Mouse (Mus musculus) lung, adult 2 months (tissue): ENCODE data around the gene Synpr.

Experiments used
- CTCF ChIP-seq: fragments of 200-500 bp; IDR thresholded peaks from 2 replicates; pipeline ENCODE4 v1.5.1; 2011; ENCODE audit warnings: mild to moderate bottlenecking, low read length, control low read depth; ENCODE audit not compliant: insufficient read depth
- POLR2A ChIP-seq: fragments of 200-500 bp; IDR thresholded peaks from 2 replicates; pipeline ENCODE4 v1.6.1; 2011; ENCODE audit warnings: low read depth, mild to moderate bottlenecking, control low read depth, low read length, borderline replicate concordance; ENCODE audit errors: extremely low read depth

DNA sequence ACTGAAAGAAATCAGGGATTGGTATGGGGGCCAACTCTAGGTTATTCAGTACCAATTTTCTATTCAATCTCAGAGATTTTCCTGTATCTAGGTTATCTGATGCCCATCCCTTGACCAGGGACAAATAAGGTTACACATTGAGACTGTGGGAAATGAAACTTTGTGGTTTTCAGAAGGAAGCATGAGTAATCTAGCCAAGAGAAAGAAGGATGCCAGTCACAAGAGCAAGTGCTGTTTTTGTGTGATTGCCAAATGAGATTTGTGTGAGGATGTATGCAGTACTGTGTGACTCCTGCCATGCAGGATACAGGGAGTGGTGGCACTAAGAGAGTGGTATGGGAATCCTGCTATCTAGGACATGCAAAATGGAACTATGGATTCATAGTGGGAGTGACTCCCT lies 76.6 kb downstream of the Synpr start:
- TF ChIP-seq CTCF (no peak), POLR2A (no peak)
